Mouse (Mus musculus) limb, embryonic 14.5 days (tissue): ENCODE data around the gene Emc3. TPM values are rescaled to one million over a fixed set of nuclear protein-coding genes. Genes with fewer than 3 reads are reported as not detected.

Experiments used
- ATAC-seq: fragments of 200-750 bp; cut with Nextera tagmentation; 2 replicates; pipeline ENCODE4 v1.8.0; 2017; ENCODE audit warnings: low read depth, moderate number of reproducible peaks, moderate TSS enrichment; ENCODE audit not compliant: low FRiP score
- DNase-seq: peaks from one replicate; pipeline ENCODE4 v3.0.0-alpha.2; 2015; ENCODE audit warnings: low spot score
- H3K27ac ChIP-seq: fragments of 300-500 bp; sonication (generic); replicated peaks from 2 replicates; pipeline ENCODE4 v1.5.1; 2014; ENCODE audit warnings: low read depth, mild to moderate bottlenecking, low read length, moderate library complexity, mixed read lengths
- H3K27me3 ChIP-seq: fragments of 300-500 bp; sonication (generic); 2 replicates; pipeline ENCODE4 v1.6.1; 2014; ENCODE audit warnings: low read length, mixed read lengths; ENCODE audit not compliant: control insufficient read depth, insufficient read depth
- H3K36me3 ChIP-seq: fragments of 300-500 bp; sonication (generic); 2 replicates; pipeline ENCODE4 v1.6.1; 2014; ENCODE audit warnings: mild to moderate bottlenecking, low read length, moderate library complexity, mixed read lengths; ENCODE audit not compliant: control insufficient read depth, insufficient read depth
- H3K4me1 ChIP-seq: fragments of 300-500 bp; sonication (generic); 2 replicates; pipeline ENCODE4 v1.6.1; 2014; ENCODE audit warnings: antibody characterized with exemption, low read length, mixed read lengths; ENCODE audit not compliant: control insufficient read depth, insufficient read depth
- H3K4me2 ChIP-seq: fragments of 300-500 bp; sonication (generic); replicated peaks from 2 replicates; pipeline ENCODE4 v1.6.1; 2014; ENCODE audit warnings: low read depth, mild to moderate bottlenecking, low read length, moderate library complexity; ENCODE audit not compliant: severe bottlenecking
- H3K4me3 ChIP-seq: fragments of 300-500 bp; sonication (generic); replicated peaks from 2 replicates; pipeline ENCODE4 v1.5.1; 2014; ENCODE audit warnings: low read length
- H3K9ac ChIP-seq: fragments of 300-500 bp; sonication (generic); 2 replicates; pipeline ENCODE4 v1.6.1; 2014; ENCODE audit warnings: mild to moderate bottlenecking, low read depth, low read length, moderate library complexity; ENCODE audit not compliant: severe bottlenecking
- H3K9me3 ChIP-seq: fragments of 300-500 bp; sonication (generic); 2 replicates; pipeline ENCODE4 v1.6.1; 2016; ENCODE audit warnings: low read length; ENCODE audit not compliant: control insufficient read depth
- POLR2A ChIP-seq: fragments of 200-500 bp; IDR thresholded peaks from 2 replicates; pipeline ENCODE4 v1.8.0; 2012; ENCODE audit warnings: inconsistent platforms, mild to moderate bottlenecking, moderate library complexity, borderline replicate concordance; ENCODE audit not compliant: insufficient read depth, insufficient read length; ENCODE audit errors: extremely low read depth
- WGBS: fragments of 180-500 bp; shearing (Covaris S2); extraction: QIAGEN DNeasy Blood & Tissue Kit; methylation state at CpG from one replicate; pipeline ENCODE4 v1.1.7; 2014; 5-methylcytosine and 5-hydroxymethylcytosine counted together
- polyA plus RNA-seq, 2 experiments: library from polyadenylated mRNA; depleted of rRNA in 1 of 2; stranded (reverse) in 1 of 2; unstranded in 1 of 2; fragments of >200 nt; fragmentation: Nextera tagmentation in 1 of 2; extraction: Ambion mirVana in 1 of 2; gene quantifications; 2 replicates each; pipeline versions ENCODE4 v1.2.1 to v1.2.3; 2012 to 2014

Gene Emc3
- polyA plus RNA-seq, 2 experiments: 58.0 to 96.3 TPM

- H3K27ac ChIP-seq: no peak overlapping the region
- H3K27me3 ChIP-seq: peaks cover 9% of the 10 kb centered on the region
- H3K4me1 ChIP-seq: peaks cover 8% of the 10 kb centered on the region; the same call in 1 of the 2 replicates
- ATAC-seq (no peak), DNase-seq (peak; percentile 73)
- H3K4me3 ChIP-seq: no peak overlapping the region
- H3K9me3 ChIP-seq: no peaks in the 10 kb centered on the region
- H3K36me3 ChIP-seq: peaks cover 6% of the 10 kb centered on the region; the same call in 1 of the 2 replicates
- WGBS: 20% methylated on average over 7 of the region's 7 CpGs
- no peak for TF ChIP-seq POLR2A
- H3K4me2 ChIP-seq: no peak overlapping the region
- H3K9ac ChIP-seq: no peak overlapping the region
These were observed 44.3 kb downstream of the Emc3 start for GRCm38 (mm10) chr6:113487125-113487576.

DNA sequence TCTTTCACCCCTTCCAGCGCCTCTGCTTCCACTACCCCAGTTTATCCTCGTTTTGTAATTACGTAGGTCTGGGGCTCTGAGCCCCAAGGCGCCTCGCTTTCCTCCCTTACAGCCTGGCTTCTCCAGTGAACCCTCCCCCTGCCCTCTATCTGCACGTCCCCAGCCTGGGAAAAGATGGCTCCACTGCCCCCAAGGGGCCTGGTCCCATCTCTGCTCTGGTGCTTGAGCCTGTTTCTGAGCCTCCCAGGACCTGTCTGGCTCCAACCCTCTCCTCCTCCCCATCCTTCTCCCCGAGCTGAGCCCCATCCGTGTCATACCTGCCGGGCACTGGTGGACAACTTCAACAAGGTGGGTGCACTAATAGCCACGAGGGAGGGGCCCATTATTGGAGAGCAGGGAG is 47.7 kb downstream of the Emc3 start:
- Histone ChIP-seq H3K9me3 (no peaks in the 10 kb centered on the region), H3K27me3 (peaks cover 26% of the 10 kb centered on the region), H3K9ac (peak overlapping the region; percentile 44), H3K4me3 (peak overlapping the region; percentile 41), H3K4me1 (peaks cover 8% of the 10 kb centered on the region; the same call in 1 of the 2 replicates), H3K27ac (no peak overlapping the region), H3K4me2 (peak overlapping the region; percentile 69), H3K36me3 (no peaks in the 10 kb centered on the region)
- WGBS: 11% methylated on average over 10 of the region's 10 CpGs
- DNase-seq (no peak), ATAC-seq (no peak)
- TF ChIP-seq POLR2A: no peak

GRCm38 (mm10) chr6:113483100-113483615 is 48.3 kb downstream of the Emc3 start, which contains the start of gene Creld1:
Creld1 (plus strand) TSS chr6:113483297.
- no peaks in the 10 kb centered on the region for H3K36me3 ChIP-seq
- peak; percentile 91 for DNase-seq

DNA sequence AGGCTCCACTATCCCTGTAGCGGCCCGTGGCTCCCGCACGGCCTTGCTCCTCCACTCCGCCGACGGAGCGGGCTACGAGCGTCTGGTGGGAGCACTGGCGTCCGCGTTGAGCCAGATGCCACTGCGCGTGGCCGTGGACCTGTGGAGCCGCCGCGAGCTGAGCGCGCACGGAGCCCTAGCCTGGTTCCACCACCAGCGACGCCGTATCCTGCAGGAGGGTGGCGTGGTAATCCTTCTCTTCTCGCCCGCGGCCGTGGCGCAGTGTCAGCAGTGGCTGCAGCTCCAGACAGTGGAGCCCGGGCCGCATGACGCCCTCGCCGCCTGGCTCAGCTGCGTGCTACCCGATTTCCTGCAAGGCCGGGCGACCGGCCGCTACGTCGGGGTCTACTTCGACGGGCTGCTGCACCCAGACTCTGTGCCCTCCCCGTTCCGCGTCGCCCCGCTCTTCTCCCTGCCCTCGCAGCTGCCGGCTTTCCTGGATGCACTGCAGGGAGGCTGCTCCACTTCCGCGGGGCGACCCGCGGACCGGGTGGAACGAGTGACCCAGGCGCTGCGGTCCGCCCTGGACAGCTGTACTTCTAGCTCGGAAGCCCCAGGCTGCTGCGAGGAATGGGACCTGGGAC is 48.9 kb downstream of the Emc3 start:
- ATAC-seq (peak; percentile 21), DNase-seq (no peak)
- H3K36me3 ChIP-seq: no peaks in the 10 kb centered on the region
- peak overlapping the region; percentile 69 for H3K4me2 ChIP-seq
- H3K27ac ChIP-seq: 0 out of 2 replicates have a peak overlapping the region, but pooled peaks have one; percentile 3
- no peak for TF ChIP-seq POLR2A
- peaks cover 8% of the 10 kb centered on the region; the same call in 1 of the 2 replicates for H3K4me1 ChIP-seq
- H3K9me3 ChIP-seq: no peaks in the 10 kb centered on the region
- peak overlapping the region; percentile 41 for H3K4me3 ChIP-seq
- H3K9ac ChIP-seq: peak overlapping the region; percentile 37
- 3% methylated on average over 49 of the region's 65 CpGs for WGBS
- H3K27me3 ChIP-seq: peaks cover 26% of the 10 kb centered on the region

More at GRCm38 (mm10) chr6:113483100-113483615, 48.3 kb downstream of the Emc3 start, which contains the start of gene Creld1:
- 2% methylated on average over 26 of the region's 26 CpGs for WGBS
- H3K27me3 ChIP-seq: peaks cover 26% of the 10 kb centered on the region
- peak within 1 kb of the TSS; percentile 41 for H3K4me3 ChIP-seq
- H3K4me2 ChIP-seq: peak within 1 kb of the TSS; percentile 69
- H3K9me3 ChIP-seq: no peaks in the 10 kb centered on the region
- no peak for TF ChIP-seq POLR2A
- H3K9ac ChIP-seq: peak within 1 kb of the TSS; percentile 44
- H3K27ac ChIP-seq: 0 out of 2 replicates have a peak within 1 kb of the TSS, but pooled peaks have one; percentile 3
- H3K4me1 ChIP-seq: peaks cover 8% of the 10 kb centered on the region; the same call in 1 of the 2 replicates
- peak; percentile 94 for ATAC-seq

DNA sequence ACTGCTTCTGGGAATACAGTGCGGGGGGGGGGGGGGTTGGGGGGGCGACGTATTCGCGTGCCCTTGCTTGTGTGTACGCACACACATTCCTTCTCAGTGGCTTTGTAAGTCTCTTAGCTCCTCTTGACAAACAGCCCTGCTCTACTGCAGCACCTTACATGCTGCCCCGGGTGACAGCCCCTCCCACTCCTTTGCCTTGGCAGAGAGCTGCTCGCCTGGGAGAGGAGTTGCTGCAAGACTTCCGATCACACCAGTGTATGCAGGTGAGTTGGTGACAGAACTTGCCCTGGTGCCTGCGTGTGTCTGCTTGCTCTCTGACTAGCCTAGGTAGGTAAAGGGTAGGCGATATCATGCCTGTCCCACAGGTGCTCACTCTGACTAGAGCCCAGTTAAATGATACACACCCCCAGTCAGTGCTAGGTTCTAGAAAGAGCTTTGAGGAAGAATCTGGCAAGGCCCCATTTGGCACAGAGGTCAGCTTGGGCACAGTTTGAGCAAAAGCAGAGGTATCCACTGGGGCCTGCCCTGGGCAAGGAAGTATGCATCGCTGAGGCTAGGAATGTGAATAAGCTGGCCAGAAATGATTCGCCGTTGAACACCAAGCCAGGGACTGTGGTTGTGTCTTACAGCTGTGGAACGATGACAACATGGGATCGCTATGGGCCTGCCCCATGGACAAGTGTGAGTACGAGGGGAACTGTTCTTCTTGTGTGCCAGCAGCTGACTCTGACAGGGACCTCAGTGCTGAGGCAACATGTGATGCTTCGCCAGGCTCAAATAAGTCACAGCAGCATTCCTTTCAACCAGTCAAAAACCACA is 50.7 kb downstream of the Emc3 start:
- Histone ChIP-seq H3K9ac (no peak overlapping the region), H3K4me2 (no peak overlapping the region), H3K27ac (no peak overlapping the region), H3K36me3 (no peaks in the 10 kb centered on the region), H3K4me1 (peaks cover 3% of the 10 kb centered on the region; the same call in 1 of the 2 replicates), H3K9me3 (no peaks in the 10 kb centered on the region), H3K27me3 (peaks cover 26% of the 10 kb centered on the region), H3K4me3 (no peak overlapping the region)
- 52% methylated on average over 18 of the region's 18 CpGs for WGBS
- ATAC-seq: no peak
- no peak for TF ChIP-seq POLR2A
- no peak for DNase-seq
